Mouse (Mus musculus) kidney, embryonic 15.5 days (tissue): ENCODE data around the gene Adpgk. TPM values are rescaled to one million over a fixed set of nuclear protein-coding genes. Genes with fewer than 3 reads are reported as not detected.

Experiments
- ATAC-seq: fragments of 200-750 bp; cut with Nextera tagmentation; replicated peaks from 2 replicates; pipeline ENCODE4 v1.8.0; 2017; ENCODE audit warnings: moderate TSS enrichment; ENCODE audit not compliant: low FRiP score
- H3K27ac ChIP-seq: fragments of 300-500 bp; sonication (generic); 2 replicates; pipeline ENCODE4 v1.5.1; 2015; ENCODE audit warnings: mild to moderate bottlenecking, inconsistent platforms
- H3K27me3 ChIP-seq: fragments of 300-500 bp; sonication (generic); 2 replicates; pipeline ENCODE4 v1.6.1; 2015; ENCODE audit warnings: inconsistent platforms
- H3K36me3 ChIP-seq: fragments of 300-500 bp; sonication (generic); 2 replicates; pipeline ENCODE4 v1.6.1; 2015; ENCODE audit warnings: inconsistent platforms
- H3K4me1 ChIP-seq: fragments of 300-500 bp; sonication (generic); 2 replicates; pipeline ENCODE4 v1.6.1; 2015; ENCODE audit warnings: inconsistent platforms
- H3K4me2 ChIP-seq: fragments of 300-500 bp; sonication (generic); 2 replicates; pipeline ENCODE4 v1.6.1; 2015; ENCODE audit warnings: moderate library complexity, mild to moderate bottlenecking, inconsistent platforms
- H3K4me3 ChIP-seq: fragments of 300-500 bp; sonication (generic); replicated peaks from 2 replicates; pipeline ENCODE4 v1.5.1; 2015; ENCODE audit warnings: mild to moderate bottlenecking, inconsistent platforms
- H3K9ac ChIP-seq: fragments of 300-500 bp; sonication (generic); 2 replicates; pipeline ENCODE4 v1.6.1; 2015; ENCODE audit warnings: mild to moderate bottlenecking, inconsistent platforms
- H3K9me3 ChIP-seq: fragments of 300-500 bp; sonication (generic); replicated peaks from 2 replicates; pipeline ENCODE4 v1.6.1; 2016; ENCODE audit warnings: inconsistent platforms
- WGBS: fragments of 180-500 bp; shearing (Covaris S2); methylation state at CpG from one replicate; pipeline ENCODE4 v1.1.7; 2015; ENCODE audit warnings: mixed read lengths; 5-methylcytosine and 5-hydroxymethylcytosine counted together
- polyA plus RNA-seq: library from polyadenylated mRNA; unstranded; fragments of >200 nt; fragmentation: Nextera tagmentation; extraction: Ambion mirVana; gene quantifications from 2 replicates; pipeline ENCODE4 v1.2.1, GENCODE M21; 2015

Adpgk gene
- 38.5 and 39.2 TPM in 2 replicates for polyA plus RNA-seq

DNA sequence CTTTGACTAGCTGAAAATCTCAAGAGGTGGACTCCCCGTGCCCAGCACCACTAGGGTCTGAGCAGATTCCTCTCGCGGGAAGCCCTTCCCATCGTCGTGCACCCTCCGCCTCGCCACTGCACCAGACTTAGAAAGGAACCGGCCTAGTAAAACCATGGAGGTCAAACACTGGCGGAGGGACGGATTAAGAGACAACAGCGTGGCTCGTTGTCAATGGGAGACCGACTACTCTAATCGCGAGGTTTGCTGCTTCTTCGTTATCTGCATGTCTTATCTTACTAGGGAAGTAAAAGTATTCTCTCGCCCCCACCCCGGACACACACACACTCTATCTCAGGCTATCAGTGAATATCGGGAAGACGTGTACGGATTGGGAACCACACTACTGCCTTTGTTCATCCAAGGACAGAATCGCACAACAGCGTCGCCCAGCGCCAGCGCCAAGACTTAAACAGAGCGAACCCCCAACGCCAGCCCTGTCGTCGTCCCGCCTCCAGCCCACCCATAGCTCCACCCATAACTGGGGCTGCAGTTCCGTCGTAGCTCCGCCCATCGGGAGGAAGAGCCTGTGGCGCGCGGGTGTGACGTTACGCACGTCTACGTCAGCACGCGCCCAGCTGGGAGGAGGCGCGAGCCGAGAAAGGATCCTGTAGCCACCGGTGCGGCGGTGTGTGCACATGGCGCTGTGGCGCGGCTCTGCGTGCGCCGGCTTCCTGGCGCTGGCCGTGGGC, at the start of gene Adpgk:
Gene Adpgk, plus strand, starts transcription at position 602 of the 731 bp plus-strand sequence.
- no peaks in the 10 kb centered on the region for H3K27me3 ChIP-seq
- peak within 1 kb of the TSS; percentile 72 for H3K4me2 ChIP-seq
- peaks cover 17% of the 10 kb centered on the region for H3K4me1 ChIP-seq
- peak within 1 kb of the TSS; percentile 86 for H3K9ac ChIP-seq
- no peaks in the 10 kb centered on the region for H3K9me3 ChIP-seq
- peak; percentile 99 for ATAC-seq
- peak within 1 kb of the TSS; percentile 89 for H3K4me3 ChIP-seq
- H3K27ac ChIP-seq: peak within 1 kb of the TSS; percentile 91
- 1% methylated on average over 58 of the region's 58 CpGs for WGBS
- H3K36me3 ChIP-seq: no peaks in the 10 kb centered on the region

DNA sequence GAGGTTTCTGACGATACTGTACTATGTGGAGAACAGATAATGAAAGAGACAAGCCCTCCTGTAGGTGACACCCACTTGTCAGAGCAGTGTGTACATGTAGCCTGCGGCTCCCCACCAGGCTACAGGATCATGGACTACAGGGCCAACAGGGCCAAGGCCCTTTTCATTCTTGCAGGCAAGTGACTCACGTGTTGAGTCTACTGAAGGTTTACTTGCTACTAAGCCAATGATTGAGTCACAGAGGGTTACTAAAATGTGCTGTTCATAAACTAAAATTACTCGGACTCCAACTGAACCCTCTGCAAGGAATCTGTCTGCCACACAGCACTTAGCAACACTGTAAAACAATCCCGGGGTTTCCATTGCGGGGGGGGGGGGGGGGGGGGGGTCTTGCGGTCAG, 46.2 kb upstream of the Adpgk start:
- no peak overlapping the region for H3K4me3 ChIP-seq
- H3K4me1 ChIP-seq: peaks cover 16% of the 10 kb centered on the region
- H3K4me2 ChIP-seq: no peak overlapping the region
- H3K27me3 ChIP-seq: no peaks in the 10 kb centered on the region
- no peaks in the 10 kb centered on the region for H3K36me3 ChIP-seq
- WGBS: 49% methylated on average over 7 of the region's 7 CpGs
- H3K9ac ChIP-seq: no peak overlapping the region
- no peaks in the 10 kb centered on the region for H3K9me3 ChIP-seq
- no peak overlapping the region for H3K27ac ChIP-seq
- ATAC-seq: no peak

DNA sequence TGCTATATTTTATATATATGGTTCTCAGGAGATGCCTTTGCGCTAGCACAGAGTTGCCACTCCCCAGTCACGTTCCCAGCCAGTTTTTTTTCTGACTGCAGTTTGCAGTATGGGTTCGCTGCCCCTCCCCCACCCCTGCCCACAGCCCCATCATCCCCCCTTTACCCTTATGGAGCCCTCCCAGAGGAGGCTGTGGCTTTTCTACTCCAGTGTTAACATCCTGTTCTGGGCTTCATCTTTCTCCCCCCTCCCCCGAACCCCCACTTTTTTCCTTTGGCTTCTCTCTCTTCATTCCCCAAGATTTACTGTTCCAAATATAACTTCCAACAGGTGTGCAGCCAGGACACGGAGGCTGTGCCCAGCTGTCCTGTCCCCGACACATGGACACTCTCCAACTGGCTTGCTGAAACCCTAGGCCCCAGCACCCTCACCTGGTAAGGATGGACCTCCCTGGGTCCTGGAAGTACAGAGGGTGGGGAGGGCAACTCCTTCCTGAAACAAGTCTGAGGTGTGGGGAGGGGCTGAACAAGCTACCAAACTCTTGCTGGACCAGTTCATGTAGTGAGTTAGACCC, 44.8 kb upstream of the Adpgk start:
- 35% methylated on average over 6 of the region's 6 CpGs for WGBS
- H3K9ac ChIP-seq: no peak overlapping the region
- no peak for ATAC-seq
- H3K27me3 ChIP-seq: no peaks in the 10 kb centered on the region
- no peak overlapping the region for H3K4me2 ChIP-seq
- H3K27ac ChIP-seq: no peak overlapping the region
- no peak overlapping the region for H3K4me3 ChIP-seq
- no peaks in the 10 kb centered on the region for H3K36me3 ChIP-seq
- peaks cover 16% of the 10 kb centered on the region for H3K4me1 ChIP-seq
- H3K9me3 ChIP-seq: no peaks in the 10 kb centered on the region

DNA sequence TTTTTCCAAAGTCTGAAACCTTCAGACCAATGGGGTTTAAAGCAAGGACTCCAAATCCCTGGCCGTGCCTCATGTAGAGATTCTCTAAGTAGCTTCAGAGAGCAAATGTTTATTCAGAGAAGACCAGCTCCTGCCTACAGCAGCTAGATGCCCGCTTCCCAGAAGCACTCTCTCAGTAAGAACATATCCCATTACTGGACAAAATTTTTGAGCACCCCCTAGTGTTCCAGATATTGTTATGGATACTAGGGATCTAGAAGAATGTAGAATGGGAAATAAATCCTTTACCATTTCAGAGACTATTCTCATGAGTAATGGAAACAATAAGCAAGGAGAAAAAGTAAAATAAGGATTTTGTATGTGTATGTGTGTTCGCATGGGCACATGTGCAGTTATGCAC, 42.0 kb upstream of the Adpgk start:
- no peaks in the 10 kb centered on the region for H3K9me3 ChIP-seq
- no peak overlapping the region for H3K27ac ChIP-seq
- H3K4me2 ChIP-seq: no peak overlapping the region
- no peak overlapping the region for H3K9ac ChIP-seq
- no peak overlapping the region for H3K4me3 ChIP-seq
- no peaks in the 10 kb centered on the region for H3K36me3 ChIP-seq
- no peaks in the 10 kb centered on the region for H3K27me3 ChIP-seq
- H3K4me1 ChIP-seq: peaks cover 16% of the 10 kb centered on the region
- 56% methylated on average over 3 of the region's 3 CpGs for WGBS
- no peak for ATAC-seq

DNA sequence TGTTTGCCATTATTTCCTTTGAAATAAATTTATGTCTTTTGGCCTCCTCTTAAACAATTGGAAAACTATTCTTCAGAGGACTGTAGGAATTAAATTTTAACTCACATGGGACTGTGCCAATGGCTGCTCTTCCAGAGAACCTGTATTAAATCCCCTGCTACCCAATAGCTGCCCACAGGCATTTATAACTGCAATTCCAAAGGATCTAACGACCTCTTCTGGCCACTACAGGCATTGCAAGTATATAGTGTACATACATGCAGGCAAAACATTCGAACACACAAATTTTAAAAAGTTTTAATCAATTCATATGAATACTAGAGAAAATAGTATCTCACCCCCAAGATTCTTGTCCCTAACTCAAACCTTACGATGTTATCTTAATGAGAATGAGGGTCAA, 41.1 kb upstream of the Adpgk start:
- no peak for ATAC-seq
- Histone ChIP-seq H3K4me2 (no peak overlapping the region), H3K36me3 (no peaks in the 10 kb centered on the region), H3K27me3 (no peaks in the 10 kb centered on the region), H3K27ac (no peak overlapping the region), H3K9ac (no peak overlapping the region), H3K4me1 (peaks cover 16% of the 10 kb centered on the region), H3K4me3 (no peak overlapping the region), H3K9me3 (no peaks in the 10 kb centered on the region)
- WGBS: 69% methylated on average over 3 of the region's 3 CpGs

DNA sequence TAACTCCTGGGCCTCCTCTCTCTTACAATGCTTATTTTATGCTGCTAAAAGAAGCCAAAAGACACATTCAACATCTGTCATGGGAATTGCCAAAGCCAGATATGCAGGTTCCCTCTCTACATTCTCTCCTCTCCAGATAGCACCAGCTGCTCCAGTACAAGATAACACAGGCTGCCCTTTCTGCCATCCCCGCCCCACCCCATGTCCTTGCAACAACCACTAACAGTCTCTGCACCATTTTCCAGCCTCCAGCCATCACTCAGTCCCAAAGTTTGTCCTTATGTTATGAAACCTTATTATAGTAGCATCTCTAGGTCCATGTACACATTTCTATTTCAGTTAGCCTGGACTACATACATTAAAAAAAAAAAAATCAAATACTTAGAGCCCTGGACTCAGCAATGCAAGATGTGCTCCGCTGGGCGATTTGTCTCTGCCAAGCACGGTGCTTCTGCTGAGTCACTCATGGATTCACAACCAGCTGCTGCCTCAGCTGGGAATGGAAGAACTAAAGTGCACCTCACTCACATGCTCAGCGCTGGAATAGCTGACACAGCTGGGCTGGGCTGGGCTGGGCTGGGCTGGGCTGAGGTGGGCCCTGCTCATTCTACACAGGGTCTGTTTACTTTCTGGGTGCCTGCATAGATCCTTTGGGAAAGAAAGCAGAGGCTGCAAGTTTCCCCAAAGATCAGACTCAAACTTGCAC, 36.5 kb upstream of the Adpgk start:
- no peak for ATAC-seq
- no peaks in the 10 kb centered on the region for H3K36me3 ChIP-seq
- WGBS: 68% methylated on average over 5 of the region's 5 CpGs
- no peak overlapping the region for H3K27ac ChIP-seq
- no peak overlapping the region for H3K4me2 ChIP-seq
- peaks cover 9% of the 10 kb centered on the region for H3K4me1 ChIP-seq
- H3K9ac ChIP-seq: no peak overlapping the region
- no peaks in the 10 kb centered on the region for H3K9me3 ChIP-seq
- no peaks in the 10 kb centered on the region for H3K27me3 ChIP-seq
- H3K4me3 ChIP-seq: no peak overlapping the region

DNA sequence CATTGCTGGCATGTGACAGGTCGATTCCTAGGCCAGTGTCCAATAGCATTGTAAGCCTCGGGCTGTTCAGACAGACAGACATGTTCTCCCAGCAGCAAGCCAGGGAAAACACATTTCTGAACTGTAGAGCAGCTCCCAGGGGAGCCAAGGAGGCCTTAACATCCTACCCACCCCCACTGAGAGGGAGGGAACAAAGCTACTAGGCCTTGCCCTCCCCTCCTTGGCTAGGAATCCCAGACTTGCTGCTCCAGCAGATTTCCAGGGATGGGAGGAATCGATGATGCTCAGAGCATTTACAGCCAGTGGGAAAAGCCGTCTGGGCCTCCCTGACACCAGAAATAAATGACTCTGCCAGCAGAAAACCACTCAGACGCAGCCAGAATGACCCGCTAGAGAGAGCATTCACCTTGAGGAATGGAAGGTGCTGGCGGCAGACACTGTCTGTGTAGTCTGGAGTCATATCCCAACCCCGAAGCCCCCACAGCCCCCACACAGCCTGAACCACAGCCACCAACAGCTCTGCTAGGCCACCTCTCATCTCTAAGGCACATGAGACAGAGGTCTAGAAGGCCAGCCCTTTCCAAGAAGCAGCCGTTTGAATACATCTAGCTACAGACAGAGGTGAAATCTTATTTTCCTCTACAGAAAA, 31.4 kb upstream of the Adpgk start:
- no peak overlapping the region for H3K4me3 ChIP-seq
- peak; percentile 67 for ATAC-seq
- peak overlapping the region; percentile 52 for H3K27ac ChIP-seq
- no peaks in the 10 kb centered on the region for H3K27me3 ChIP-seq
- H3K9ac ChIP-seq: no peak overlapping the region
- H3K4me2 ChIP-seq: no peak overlapping the region
- no peaks in the 10 kb centered on the region for H3K9me3 ChIP-seq
- 36% methylated on average over 9 of the region's 9 CpGs for WGBS
- peaks cover 20% of the 10 kb centered on the region for H3K4me1 ChIP-seq
- H3K36me3 ChIP-seq: no peaks in the 10 kb centered on the region

DNA sequence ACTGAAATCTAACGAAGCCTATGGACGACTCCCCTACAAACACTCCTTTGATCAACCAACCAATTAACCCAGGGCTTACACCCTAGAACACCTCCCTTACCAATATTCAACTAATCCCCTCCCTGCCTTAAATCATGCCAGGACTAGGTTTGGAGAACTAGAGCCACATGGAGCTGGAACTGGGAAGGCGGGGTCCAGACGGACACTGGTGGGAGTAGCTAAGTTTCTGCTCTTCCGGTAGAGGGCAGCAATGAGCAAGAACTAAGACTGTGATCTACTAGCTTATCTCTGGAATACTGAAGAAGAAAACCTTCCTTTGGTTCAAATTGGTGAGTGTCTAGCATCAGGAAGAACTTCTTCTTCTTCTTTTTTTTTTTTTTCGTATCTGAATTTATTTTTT, 25.0 kb upstream of the Adpgk start:
- no peaks in the 10 kb centered on the region for H3K9me3 ChIP-seq

DNA sequence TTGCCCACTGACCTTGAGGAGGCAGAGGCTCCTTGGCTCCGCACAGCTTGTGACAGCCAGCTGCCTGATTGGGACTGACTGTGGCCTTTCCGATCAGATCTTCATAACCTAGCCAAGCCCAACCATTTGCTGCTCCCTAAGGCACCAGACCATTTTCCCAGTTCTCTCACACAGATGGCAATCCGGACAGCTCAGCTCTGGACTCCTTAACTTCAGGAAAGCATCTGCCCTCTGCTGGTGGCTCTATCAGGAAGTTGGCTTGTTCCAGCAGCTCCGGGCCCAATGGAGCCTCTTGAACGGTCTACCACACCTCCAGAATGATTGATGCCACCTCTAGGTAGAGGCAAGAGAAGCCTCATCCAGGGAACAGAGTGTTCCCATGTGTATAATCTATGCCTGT, 21.6 kb upstream of the Adpgk start:
- 10% methylated on average over 5 of the region's 5 CpGs for WGBS
- Histone ChIP-seq H3K36me3 (no peaks in the 10 kb centered on the region), H3K4me3 (no peak overlapping the region), H3K27ac (no peak overlapping the region), H3K27me3 (no peaks in the 10 kb centered on the region), H3K9ac (no peak overlapping the region), H3K4me1 (peaks cover 29% of the 10 kb centered on the region), H3K4me2 (no peak overlapping the region), H3K9me3 (no peaks in the 10 kb centered on the region)
- peak; percentile 59 for ATAC-seq

More for the DNA sequence above, 25.0 kb upstream of the Adpgk start:
- H3K27me3 ChIP-seq: no peaks in the 10 kb centered on the region
- no peaks in the 10 kb centered on the region for H3K36me3 ChIP-seq
- H3K4me3 ChIP-seq: no peak overlapping the region
- 0 out of 2 replicates have a peak, but pooled peaks have one; percentile 56 for ATAC-seq
- peak overlapping the region; percentile 58; the same call in 1 of the 2 replicates for H3K27ac ChIP-seq
- no peak overlapping the region for H3K9ac ChIP-seq
- 40% methylated on average over 6 of the region's 6 CpGs for WGBS
- 0 out of 2 replicates have a peak overlapping the region, but pooled peaks have one; percentile 7 for H3K4me2 ChIP-seq
- peaks cover 18% of the 10 kb centered on the region for H3K4me1 ChIP-seq

DNA sequence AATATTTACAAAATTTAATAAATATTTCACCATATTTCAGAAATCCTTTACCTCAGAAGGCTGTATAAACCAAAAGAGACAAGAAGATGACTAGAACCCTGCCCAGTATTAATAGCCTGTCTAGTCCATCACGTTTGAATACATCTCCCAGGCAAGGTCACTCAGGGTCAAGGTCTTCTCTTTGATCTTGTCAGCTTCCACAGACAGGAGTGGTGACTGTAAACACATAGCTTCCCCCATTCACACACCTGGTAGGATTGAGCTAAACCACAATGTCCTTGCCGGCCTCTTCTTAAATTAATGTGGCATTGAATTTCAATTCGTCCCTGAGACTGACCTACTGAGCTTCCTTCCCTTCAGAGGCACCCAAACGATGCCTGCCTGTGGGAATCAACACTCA, 20.3 kb upstream of the Adpgk start:
- H3K4me1 ChIP-seq: peaks cover 26% of the 10 kb centered on the region
- no peaks in the 10 kb centered on the region for H3K27me3 ChIP-seq
- ATAC-seq: no peak
- no peaks in the 10 kb centered on the region for H3K36me3 ChIP-seq
- 0 out of 2 replicates have a peak overlapping the region, but pooled peaks have one; percentile 23 for H3K27ac ChIP-seq
- 11% methylated on average over 4 of the region's 4 CpGs for WGBS
- H3K9me3 ChIP-seq: no peaks in the 10 kb centered on the region
- H3K4me3 ChIP-seq: no peak overlapping the region
- H3K9ac ChIP-seq: no peak overlapping the region
- H3K4me2 ChIP-seq: 0 out of 2 replicates have a peak overlapping the region, but pooled peaks have one; percentile 10

DNA sequence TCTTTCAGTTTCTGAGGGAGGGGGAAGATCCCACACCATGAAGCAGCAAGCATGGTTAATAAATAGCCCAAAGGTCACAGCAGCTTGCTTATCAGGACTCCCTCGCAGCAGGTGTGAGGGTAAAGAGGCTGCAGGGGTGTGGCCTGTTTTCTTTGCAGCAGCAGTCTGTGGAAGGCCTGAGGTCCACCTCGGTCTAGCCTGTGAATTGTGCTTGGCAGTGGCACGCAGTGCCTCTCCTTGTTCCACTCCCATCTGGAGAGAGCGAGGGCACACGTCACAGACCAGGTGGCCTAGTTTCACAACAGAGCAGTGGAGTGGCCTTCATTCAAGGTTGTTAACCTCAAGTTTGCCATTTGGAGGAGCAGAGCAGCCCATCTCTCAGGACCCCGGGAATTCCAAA, 19.6 kb upstream of the Adpgk start:
- Histone ChIP-seq H3K27me3 (no peaks in the 10 kb centered on the region), H3K27ac (0 out of 2 replicates have a peak overlapping the region, but pooled peaks have one; percentile 23), H3K9ac (no peak overlapping the region), H3K4me3 (no peak overlapping the region), H3K4me2 (peak overlapping the region; percentile 10; the same call in 1 of the 2 replicates), H3K9me3 (no peaks in the 10 kb centered on the region), H3K36me3 (no peaks in the 10 kb centered on the region), H3K4me1 (peaks cover 23% of the 10 kb centered on the region)
- ATAC-seq: peak; percentile 82
- 22% methylated on average over 6 of the region's 6 CpGs for WGBS

DNA sequence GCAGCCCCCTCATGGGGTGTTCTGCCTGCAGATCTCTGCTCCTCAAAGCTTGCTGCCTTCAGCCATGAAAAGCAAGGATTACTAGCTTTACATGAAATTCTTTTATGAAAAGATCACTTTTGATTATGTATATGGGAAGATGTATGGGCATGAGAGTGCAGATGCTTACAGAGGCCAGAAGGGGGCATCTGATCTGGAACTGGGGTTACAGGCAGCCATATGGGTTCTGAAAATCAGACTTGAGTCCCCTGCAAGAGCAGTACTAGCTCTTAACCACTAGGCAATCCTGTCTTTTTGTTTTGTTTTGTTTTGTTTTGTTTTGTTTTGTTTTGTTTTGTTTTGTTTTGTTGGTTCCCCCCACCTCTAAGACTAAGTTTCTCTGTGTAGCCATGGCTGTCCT, 18.2 kb upstream of the Adpgk start:
- no peaks in the 10 kb centered on the region for H3K36me3 ChIP-seq
- no peaks in the 10 kb centered on the region for H3K27me3 ChIP-seq
- H3K4me2 ChIP-seq: no peak overlapping the region
- H3K9me3 ChIP-seq: no peaks in the 10 kb centered on the region
- no peak overlapping the region for H3K4me3 ChIP-seq
- H3K9ac ChIP-seq: no peak overlapping the region
- H3K4me1 ChIP-seq: peaks cover 23% of the 10 kb centered on the region
- H3K27ac ChIP-seq: no peak overlapping the region
- no peak for ATAC-seq
